Mouse (Mus musculus): ENCODE data around the gene Lrrc23.

Lrrc23 gene

GRCm38 (mm10) chr6:124767920-124768703, 11.4 kb downstream of the Lrrc23 start:
- peak in 1 of 2 experiments; percentile 59 for DNase-seq (ENCODE audit: low spot score in 2 of 2)

GRCm38 (mm10) chr6:124767536-124767919, 12.0 kb downstream of the Lrrc23 start:
- no peak for DNase-seq (ENCODE audit: low spot score in 2 of 2)

GRCm38 (mm10) chr6:124765951-124766350, 13.6 kb downstream of the Lrrc23 start:
- DNase-seq (ENCODE audit: low spot score in 2 of 2): no peak

GRCm38 (mm10) chr6:124759259-124759658, 20.3 kb downstream of the Lrrc23 start:
- DNase-seq (ENCODE audit: low spot score in 2 of 2): peak in 1 of 2 experiments; percentile 89

GRCm38 (mm10) chr6:124758849-124759232, 20.7 kb downstream of the Lrrc23 start:
- no peak for DNase-seq (ENCODE audit: low spot score in 2 of 2)

- DNase-seq (ENCODE audit: low spot score in 2 of 2): peak in 1 of 2 experiments; percentile 62
These were observed 21.3 kb downstream of the Lrrc23 start for GRCm38 (mm10) chr6:124757909-124758848.

GRCm38 (mm10) chr6:124757351-124757880, 22.1 kb downstream of the Lrrc23 start:
- no peak for DNase-seq (ENCODE audit: low spot score in 2 of 2)

GRCm38 (mm10) chr6:124756652-124757350, 22.7 kb downstream of the Lrrc23 start:
- peak in 1 of 2 experiments; percentile 77 for DNase-seq (ENCODE audit: low spot score in 2 of 2)

GRCm38 (mm10) chr6:124755831-124756595, 23.5 kb downstream of the Lrrc23 start, which contains the start of the genes Gm45234 and Atn1:
Gm45234 (minus strand) TSS chr6:124756021.
Atn1 (minus strand) TSS chr6:124756524.
- DNase-seq (ENCODE audit: low spot score in 2 of 2): no peak

- no peak for DNase-seq (ENCODE audit: low spot score in 2 of 2)
These were observed 24.2 kb downstream of the Lrrc23 start for GRCm38 (mm10) chr6:124755306-124755705.

- no peak for DNase-seq (ENCODE audit: low spot score in 2 of 2)
These were observed 25.7 kb downstream of the Lrrc23 start for GRCm38 (mm10) chr6:124753861-124754260.

- no peak for DNase-seq (ENCODE audit: low spot score in 2 of 2)
These were observed 29.1 kb downstream of the Lrrc23 start for GRCm38 (mm10) chr6:124750405-124750804.

GRCm38 (mm10) chr6:124746654-124747632, 32.6 kb downstream of the Lrrc23 start:
- DNase-seq (ENCODE audit: low spot score in 2 of 2): no peak

- no peak for DNase-seq (ENCODE audit: low spot score in 2 of 2)
These were observed 33.3 kb downstream of the Lrrc23 start for GRCm38 (mm10) chr6:124746296-124746605.

GRCm38 (mm10) chr6:124745490-124746295, 33.8 kb downstream of the Lrrc23 start:
- peak; percentile 86 to 93 for DNase-seq (ENCODE audit: low spot score in 2 of 2)

- peak in 1 of 2 experiments; percentile 45 for DNase-seq (ENCODE audit: low spot score in 2 of 2)
These were observed 34.7 kb downstream of the Lrrc23 start for GRCm38 (mm10) chr6:124744755-124745321.

- no peak for DNase-seq (ENCODE audit: low spot score in 2 of 2)
These were observed 35.9 kb downstream of the Lrrc23 start for GRCm38 (mm10) chr6:124743647-124744046.

GRCm38 (mm10) chr6:124742839-124743514, 36.5 kb downstream of the Lrrc23 start:
- no peak for DNase-seq (ENCODE audit: low spot score in 2 of 2)
